Mouse (Mus musculus) cortical plate, adult 2 months (tissue): ENCODE measurements around the gene Pard3b.

Experiments used
- CTCF ChIP-seq: fragments of 200-500 bp; IDR thresholded peaks from 2 replicates; pipeline ENCODE4 v1.5.1; 2011; ENCODE audit warnings: mild to moderate bottlenecking, control low read depth, low read length; ENCODE audit not compliant: insufficient read depth; ENCODE audit errors: extremely low read depth
- POLR2A ChIP-seq: fragments of 200-500 bp; IDR thresholded peaks from 2 replicates; pipeline ENCODE4 v1.6.1; 2011; ENCODE audit warnings: mild to moderate bottlenecking, low read length, control low read depth; ENCODE audit not compliant: insufficient read depth; ENCODE audit errors: extremely low read depth

DNA sequence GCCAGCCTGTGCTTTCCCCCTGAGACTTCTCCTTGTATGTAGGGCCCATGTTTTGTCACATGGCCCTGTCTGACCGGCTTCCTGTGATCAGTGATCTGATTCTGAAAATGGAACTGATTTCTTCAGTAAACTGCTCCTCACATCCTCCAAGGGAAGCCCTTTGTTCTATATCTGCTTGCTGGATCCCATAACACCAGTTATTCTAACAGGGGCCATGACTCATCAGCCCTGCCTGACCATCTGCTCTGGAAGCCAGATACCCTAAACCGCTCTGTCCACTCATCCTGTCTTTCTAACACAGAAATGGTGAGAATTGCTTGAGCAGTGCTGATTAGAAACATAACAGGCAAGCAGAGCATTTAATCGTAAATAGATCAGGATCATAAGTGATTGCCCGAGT, 910.3 kb downstream of the Pard3b start:
- TF ChIP-seq POLR2A (no peak), CTCF (no peak)
